Mouse (Mus musculus) thymus, postnatal 4 days (tissue): ENCODE measurements around the gene Camk1.

Experiments used
- DNase-seq: peaks from one replicate; pipeline ENCODE4 v3.0.0; 2021

Camk1 gene

DNA sequence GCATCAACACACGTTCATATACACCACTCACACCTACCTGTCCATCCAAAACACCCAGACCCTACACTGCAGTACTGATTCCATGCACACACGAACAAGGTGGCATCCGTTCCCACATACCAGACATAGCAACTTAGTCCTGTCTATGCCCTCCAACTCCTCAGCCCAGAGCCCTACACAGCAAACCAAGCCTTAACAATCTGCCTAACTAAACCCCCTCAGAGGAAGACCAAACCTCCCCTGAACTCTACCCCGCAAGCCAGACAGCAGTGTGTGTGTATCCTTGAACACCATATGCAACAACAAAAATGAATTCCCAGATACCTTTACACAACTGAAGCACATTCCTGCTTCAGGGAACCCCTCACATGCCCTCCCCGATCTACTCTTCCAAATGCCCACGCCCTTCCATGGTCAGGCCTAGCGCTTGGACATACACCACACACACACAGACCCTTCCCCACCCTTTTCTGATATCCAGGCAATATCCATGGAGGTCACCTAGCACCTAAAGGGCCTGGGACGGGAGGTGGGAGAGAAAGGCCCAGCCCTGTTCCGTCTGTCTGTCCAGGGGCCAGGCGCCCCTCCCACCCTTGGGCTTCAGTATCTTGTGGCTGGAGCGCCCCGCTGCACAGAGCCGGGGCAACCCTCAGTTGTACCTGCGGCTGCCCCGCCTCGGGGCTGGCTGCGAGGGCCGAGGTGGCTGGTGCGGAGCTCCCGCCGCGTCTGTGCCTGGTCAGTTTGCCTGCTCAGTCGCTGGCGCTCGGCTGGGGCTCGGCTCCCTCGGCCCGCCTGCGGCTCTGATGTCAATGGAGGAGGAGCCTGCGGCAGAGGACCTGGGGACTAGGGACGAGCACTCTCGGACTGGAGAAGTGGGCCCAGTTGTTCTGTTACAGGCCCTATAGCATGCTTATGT is at the start of gene Camk1:
Gene Camk1 (minus strand): TSS at position 808 of the 916 bp plus-strand sequence.
- DNase-seq = peak; percentile 42

DNA sequence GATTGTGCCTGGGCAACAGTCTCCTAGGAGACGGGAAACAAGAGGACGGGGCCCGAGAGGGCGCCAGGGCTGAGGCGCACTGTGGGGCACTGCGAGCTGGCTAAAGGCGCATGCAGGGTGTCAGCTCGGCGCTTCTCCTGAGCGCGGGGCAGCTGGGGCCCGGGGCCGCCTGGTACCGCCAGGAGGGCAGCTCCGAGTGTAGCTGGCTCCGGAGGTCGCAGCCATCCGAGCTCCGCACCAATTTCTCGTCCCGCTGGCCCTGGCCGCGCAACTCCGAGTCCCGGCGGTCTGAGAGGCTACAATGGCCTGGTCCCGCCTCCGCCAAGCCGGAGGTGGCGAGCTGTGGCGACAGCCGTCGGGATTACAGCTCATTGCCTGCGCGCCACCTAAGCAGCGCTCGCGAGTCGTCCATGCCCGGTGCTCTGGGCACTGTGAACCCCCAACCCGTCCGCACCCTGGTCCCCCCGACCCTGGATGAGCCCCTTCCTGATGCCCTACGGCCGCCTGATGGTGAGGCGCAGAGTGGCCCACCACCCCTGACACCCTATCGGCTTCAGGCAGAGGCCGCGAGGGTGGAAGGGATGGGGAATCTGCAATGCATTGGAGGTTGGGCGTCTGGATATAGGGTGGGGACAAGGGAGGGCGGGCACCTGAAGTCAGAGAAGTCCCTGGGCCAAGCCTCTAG is 48.7 kb upstream of the Camk1 start:
- peak; percentile 31 for DNase-seq

DNA sequence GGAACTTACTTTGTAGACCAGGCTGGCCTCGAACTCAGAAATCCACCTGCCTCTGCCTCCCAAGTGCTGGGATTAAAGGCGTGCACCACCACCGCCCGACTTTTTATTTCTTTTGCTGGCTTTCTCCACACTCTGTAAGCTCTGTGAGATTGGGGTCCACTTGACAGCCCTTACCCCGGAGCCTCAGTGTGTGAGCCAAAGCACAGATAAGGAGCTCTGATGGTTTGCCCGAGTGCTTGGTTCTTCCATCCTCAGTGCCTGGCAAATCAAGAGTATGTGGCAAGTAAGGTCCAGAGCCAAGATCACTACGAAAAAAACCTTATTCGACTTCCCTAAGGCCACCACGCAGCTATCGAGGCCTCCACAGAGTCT is 48.2 kb upstream of the Camk1 start:
- DNase-seq = no peak

DNA sequence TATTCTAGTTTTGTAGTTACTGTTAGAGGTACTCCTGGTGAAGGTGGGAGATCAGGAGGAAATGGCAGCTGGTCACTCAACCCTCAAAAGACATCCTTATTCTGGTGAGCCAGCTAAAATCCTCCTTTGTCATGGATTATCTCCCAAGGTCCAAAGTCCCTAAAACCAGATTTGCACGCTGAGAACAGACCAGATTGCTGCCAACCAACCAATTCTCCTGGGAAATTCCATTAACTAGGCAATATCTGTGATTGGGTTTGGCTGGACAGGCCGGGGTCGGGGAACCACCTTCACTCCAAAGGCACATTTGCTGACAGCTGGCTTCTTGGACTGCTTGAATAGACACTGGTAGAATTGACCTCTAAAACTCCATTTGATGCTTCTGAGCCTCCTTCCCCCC is 46.9 kb upstream of the Camk1 start:
- DNase-seq = no peak

DNA sequence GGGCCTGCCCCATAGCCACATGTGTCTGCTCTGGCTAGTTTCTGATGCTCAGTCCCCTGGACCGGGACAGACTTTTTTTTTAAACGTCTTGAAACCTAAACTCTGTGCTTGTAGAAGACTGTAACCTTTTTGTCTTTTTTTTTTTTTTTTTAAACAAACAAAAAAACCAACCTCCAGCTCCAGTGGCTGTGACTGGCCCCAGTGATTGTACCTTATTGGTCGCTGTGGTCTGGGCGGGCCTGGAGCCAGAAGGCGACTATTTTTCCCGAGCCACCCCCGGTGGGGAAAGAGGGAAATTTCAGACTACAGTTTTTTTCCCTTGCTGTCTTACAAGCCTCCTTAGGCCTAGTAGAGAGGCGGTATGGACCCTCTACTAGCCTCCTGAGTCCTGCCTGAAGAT is 45.2 kb upstream of the Camk1 start, which contains the start of gene Ttll3:
Gene Ttll3 (plus strand): TSS at position 301 of the 400 bp plus-strand sequence.
- no peak for DNase-seq

DNA sequence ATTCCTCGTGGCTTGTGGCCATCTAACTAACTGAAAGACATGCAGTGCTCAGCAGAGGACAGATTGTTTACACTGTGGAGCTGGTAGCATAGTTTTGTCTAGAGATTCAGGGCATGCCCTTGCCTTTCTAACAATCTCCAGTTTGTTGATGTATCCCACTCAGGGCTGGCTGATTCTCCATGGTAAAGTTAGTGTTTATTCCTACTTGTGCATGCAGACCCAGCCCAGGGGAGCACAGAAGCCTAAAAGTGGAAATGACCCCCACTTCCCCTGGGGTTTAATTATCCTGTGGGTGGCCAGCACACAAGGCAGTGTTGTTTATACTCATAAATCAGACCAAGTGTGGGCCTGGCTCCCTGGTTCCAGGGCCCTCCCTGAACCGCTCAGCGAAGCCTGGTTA is 42.2 kb upstream of the Camk1 start:
- DNase-seq = no peak

DNA sequence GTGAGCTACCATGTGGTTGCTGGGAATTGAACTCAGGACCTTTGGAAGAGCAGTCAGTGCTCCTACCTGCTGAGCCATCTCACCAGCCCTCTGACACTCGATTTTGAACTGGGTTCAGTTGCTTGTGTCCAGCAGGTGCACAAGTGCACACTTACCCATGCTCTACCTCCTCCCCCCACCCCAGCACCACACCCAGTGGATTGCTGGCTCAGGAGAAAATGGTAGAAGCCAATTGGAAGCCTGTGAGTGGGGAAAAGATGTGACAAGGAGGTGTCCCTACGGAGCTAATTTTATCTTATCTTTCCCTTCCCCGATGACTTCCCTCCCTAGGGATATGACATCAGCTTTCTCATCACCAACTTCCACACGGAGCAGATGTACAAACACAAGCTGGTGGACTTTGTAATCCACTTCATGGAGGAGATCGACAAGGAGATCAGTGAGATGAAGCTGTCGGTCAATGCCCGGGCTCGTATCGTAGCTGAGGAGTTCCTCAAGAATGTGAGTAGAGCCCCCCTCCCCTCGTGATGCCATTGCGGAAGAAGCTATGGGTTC is 41.5 kb upstream of the Camk1 start:
- DNase-seq = no peak

DNA sequence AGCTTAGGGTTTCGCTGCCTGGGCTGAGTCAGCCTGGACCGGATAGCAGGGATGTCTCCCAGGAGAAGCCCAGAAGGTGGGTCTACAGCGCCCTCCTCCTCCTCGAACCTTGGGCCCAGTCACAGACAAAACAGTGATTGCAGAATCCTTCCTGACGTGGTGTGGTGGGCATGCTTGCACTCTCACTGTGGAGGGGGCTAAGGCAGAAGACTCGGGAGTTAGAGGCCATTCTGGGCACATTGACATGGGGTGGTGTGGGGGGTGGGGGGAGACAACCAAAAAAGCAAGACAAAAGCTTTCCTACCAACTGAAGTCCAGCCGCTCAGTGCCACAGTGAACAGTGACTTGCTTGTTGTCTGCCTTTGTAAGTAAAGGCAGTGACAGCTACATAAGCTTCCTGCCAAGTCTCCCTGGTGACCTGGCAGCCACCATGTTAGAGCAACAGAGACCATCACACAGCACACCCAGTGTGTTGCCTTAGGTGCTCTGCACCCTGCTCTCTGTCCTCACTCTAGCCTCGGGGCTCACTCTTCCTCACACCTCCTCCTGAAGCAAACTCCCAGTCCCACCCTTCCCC is 40.7 kb upstream of the Camk1 start:
- no peak for DNase-seq

DNA sequence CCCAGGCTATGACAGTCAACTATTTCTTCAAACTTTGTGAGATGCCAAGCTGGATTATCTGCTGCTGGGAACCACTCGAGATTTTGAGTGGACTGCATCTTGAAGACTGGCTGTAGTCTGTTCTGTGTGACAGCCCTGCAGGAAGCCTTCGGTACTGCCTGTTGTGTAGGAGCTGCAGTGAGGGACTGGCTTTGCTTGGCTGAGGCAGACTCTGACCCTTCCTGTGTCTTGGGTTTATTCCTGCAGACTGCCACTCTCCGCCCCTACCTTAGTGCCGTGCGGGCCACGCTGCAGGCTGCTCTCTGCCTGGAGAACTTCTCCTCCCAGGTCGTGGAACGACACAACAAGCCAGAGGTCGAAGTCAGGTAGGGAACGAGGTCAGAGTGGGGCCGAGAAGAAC is 36.7 kb upstream of the Camk1 start:
- peak; percentile 33 for DNase-seq

DNA sequence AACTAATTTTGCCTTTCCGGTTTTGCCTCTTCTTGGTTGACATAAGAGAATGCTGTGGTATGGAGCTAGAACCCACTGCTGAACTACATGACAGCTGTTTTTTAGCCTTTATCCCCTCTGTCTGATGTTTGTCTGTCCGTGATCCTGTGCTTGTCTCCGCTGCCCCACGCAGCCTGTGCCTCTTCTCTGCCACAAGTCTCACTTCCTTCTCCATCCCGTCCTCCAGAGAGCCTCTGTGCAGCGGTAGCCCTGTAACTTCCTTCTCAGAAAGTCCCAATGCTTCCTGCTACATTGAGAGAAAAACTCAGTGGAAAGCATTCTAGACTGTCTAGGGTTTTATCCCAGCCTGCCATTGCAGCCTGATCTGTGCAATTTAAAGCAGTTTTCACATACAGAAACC is 35.5 kb upstream of the Camk1 start:
- no peak for DNase-seq

DNA sequence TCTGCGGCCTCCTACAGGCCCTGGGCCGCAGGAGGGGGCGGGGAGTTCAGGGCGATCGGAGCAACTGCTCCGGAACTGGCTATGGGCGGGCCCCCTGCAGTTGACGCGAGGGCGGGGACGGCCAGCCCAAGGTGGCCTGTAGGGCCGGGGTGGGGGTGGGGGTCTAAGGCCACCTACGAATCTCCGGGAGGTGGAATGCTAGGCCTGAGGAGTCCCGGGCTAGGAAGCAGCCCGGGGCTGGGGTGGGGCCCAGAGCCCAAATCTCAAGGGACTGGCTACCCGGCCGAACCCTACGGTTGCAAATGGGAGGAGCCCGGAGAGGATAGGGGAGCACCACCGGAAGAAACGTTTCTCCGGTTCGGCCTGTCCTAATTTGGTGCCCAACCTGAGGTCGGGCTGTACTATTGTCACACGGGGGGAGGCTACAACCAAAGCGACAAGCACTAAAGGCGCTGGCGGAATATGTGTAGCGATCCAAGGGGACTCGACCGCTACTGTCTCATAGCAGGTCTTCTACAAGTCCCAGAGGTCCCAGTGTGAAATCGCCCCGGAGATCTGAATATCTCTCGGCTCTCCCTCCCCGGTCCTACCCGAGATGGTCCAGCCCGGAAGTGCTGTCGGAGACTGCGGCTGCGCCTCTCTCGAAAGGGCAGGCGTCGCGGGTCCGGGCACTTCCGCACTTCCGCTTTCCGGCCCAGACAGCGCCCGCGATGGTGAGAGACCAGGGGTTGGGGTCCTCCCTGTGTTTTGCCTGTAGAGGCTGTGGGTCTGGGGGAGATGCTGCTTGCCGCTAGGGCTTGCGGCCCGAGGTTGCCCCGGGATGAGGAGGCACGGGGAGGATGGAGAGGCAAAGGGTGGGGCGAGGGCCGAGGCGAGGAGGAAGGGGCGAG is 34.0 kb upstream of the Camk1 start, which contains the start of the genes Tada3 and Arpc4:
Gene Tada3 (minus strand): TSS at position 388 of the 890 bp plus-strand sequence.
Gene Arpc4 (plus strand): TSS at position 620 of the 890 bp plus-strand sequence.
- DNase-seq = peak; percentile 93

DNA sequence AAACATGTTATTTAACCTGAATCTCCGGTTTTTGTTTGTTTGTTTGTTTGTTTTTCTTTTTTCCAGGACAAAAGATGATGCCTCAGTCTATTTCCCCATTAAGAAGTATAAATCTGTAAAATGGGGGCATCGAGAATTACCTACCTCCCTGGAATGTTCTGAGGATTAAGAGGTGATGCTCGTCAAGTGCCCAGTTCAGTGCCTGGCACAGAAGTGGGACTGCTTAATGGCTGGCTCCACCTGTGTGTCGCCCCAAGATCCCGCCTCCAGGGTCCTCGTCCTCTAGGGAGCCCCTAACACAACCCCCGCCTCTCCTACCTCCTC is 33.4 kb upstream of the Camk1 start:
- DNase-seq = no peak

DNA sequence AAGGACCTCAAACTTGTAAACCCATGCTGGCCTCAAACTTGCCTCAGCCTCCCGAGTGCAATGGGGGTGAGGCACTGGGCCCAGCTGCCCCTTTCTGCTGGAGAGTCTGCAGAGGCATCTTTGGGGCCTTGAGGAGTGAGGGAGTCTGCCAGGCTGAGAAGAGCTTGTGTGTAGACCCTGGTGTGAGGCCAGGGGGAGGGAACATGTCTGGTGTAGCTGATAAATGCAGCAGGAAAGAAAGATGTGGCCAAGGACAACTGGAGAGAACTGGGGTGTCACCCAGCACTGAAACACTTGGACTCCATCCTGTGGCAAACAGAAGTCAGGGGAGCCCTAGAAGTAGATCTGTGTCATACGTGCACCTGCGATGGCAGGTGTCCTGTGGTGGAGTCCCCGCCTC is 29.7 kb upstream of the Camk1 start:
- peak; percentile 43 for DNase-seq

DNA sequence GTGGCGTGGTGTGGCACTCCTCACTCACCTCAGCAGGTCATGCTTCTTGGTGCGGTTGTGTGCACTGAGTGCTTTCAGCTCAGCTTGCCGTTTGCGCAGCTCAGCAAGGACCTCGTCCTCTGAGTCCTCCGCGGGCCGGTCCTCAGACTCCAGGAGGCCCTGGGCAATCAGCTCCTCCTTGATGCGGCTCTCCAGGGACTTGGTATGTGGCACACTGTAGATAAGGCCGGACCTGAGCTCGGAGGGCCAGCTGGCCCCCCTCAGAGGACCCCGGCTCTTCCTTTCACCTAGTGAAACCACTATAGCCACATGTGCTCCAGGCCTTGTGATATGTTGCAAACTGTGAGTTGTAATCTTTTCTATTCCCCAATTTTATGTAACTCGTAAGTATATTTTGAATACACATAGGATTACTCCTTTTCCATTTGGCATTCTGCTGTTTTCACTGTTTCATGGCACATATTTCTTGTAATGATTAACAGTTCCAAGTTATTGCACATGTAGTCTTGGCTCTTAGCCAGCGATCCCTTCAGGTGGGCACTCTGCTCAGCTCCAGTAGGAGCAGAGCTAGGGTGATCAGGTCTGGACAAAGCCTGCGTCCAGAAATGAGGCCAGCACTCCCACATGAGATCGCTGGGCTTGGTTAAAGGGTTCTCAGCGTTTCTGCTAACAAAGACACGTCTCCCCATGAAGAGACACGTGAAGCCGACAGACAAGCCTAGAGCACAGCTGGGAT is 26.6 kb upstream of the Camk1 start:
- no peak for DNase-seq

DNA sequence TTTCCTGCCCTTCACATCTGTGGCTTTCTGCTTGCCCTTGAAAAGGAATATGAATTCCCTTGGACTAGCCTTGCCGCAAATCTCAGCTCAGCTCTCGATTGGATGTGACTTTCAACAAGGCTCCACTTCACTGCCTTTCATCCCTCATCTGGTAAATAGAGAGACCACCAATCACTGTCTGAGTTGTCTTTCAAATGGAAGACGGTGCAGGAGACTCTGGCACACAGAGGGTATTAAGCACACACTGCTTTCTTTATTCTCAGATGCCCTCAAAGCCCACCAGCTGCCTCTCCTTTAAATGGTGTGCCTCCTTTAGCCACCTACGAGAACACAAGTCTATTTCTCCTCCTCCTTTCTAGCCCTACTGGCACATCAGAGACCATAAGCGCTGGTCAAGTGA is 24.8 kb upstream of the Camk1 start:
- DNase-seq = no peak

DNA sequence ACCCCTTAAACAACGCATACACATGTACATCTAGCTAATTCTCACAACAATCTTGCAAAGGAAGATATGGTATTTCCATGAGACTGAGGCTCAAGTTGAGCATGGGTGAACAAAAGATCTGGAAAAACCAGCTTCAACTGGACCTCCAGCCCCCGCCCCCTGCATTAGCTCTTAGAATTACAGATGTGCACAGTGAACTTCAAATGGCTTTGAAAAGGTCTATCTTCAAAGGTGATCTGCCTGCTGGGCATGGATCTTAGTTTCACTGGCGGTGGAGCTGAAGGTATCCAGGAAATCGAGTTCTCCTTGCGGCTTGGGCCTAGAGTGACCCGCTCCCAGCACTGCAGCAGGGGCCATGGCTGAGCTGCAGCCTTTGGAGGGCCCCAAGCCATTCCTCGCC is 24.3 kb upstream of the Camk1 start:
- no peak for DNase-seq

DNA sequence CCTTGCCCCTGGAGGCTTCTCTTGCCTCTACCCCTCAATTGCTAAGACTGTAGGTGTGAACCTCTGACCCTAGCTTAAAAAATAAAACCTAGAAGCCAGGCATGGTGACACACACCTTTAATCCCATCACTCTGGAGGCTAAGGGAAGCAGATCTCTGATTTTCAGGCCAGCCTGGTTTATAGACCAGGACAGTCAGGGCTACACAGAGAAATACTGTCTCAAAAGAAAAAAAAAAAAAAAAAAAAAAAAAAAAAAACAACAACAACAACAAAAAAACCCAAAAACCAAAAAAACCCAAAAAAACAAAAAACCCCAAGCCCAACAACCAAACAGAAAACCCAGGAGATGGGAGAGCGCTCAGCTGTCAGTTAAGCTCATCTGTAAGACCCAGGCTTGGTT is 23.8 kb upstream of the Camk1 start:
- DNase-seq = no peak

DNA sequence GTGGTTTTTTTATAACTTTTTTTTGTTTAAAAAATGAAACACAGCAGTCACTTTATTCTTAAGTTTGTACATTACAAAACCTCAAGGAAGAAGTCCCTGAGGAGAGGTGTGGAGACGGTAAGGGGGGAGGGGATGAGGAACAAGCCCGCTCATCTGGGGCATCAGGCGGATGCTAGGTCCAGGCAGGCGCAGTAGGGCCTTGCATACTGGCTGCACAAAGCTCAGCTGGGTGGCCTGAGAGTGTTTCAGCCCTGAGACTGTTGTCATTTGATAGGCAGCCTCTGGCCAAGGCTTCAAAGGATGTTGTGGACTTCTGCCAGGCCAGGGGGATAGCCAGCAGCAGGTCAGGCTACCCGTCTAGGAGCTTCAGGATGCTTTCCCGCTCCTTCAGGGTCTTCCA is 22.9 kb upstream of the Camk1 start:
- no peak for DNase-seq

DNA sequence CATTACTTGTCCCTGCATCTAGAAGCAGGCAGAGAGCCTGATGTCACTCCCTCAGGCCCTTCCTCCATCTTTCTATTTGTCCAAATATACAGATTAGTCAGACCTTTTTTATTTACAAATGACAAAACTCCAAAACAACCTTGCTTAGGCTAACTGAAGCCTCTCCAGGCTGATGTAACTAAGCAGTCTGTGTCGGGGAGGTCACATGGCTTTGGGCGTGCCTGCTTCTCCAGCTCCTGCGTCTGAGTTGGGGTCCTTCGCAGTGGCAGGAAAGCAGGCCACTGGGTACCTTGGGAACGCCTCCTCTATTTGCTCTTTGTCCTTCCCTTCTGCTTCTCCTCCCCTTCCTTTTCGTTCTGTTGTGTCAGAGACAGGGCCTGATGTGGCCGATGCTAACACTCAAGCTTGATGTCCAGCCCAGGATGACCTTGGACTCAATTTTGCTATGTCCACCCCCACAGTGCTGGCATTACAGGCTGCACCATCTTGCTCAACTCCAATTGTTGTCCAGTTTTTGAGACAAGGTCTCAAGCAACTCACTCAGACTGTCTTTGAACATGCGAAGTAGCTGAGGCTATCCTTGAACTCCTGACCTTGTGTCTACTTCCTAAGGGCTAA is 20.8 kb upstream of the Camk1 start:
- no peak for DNase-seq

DNA sequence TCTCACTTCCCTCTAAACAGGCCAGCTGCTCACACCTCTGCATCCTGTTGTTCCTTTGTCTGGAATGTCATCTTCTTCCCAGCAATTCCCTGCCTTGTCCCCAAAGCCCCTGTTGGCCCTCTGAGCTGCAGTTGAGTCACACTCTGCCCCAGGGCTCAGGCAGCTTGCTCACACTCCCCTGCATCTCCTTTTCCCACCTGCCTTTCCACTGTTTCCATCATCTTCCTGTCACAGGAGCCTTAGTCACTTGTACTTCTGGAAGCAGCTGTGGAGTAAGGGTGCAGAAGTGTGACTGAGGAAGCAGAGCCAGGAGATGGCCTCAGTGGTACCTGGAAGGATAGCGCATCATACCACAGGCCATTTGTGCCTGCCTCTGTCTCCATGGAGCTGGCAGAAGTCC is 18.5 kb upstream of the Camk1 start:
- DNase-seq = no peak

DNA sequence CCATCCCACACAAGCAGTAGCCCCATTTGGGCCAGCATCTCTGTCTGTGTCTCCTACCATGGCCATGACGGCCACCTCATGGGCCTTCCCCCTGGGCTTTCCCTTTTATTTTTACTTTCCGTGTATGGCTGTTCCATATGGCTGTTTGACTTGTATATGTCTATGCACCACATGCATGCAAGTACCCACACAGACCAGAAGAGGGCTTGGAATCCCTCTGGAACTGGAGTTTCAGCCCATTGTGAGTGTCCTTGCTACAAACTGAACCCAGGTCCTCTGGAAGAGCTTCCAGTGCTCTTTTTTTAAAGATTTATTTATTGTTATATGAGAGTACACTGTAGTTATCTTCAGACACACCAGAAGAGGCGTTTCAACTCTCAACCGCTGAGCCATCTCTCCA is 17.7 kb upstream of the Camk1 start:
- DNase-seq = no peak
